Mouse (Mus musculus): ENCODE measurements around the gene Sp1.

DNA sequence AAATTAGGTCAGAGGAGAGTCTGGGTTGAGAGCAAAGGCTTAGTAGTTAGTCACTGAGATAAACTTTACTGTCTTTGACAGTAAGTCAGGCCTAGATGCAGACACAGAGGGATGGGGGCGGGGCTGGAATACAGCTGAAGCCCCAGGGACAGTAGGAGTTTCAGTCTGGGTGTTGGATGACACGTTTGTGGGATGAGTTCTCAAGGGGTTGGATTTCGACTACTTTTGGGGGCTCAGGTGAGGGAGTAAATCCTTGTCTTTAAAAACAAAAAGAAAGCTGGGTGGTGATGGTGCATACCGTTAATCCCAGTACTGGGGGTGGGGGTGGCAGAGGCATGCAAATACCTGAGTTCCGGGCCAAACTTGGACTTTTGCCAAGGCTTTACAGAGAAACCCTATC, 7.3 kb upstream of the Sp1 start:
- no peak for TF ChIP-seq CTCF (IDR thresholded peaks at IDR 0.05; ENCODE audit: low read depth)
- no peak for TF ChIP-seq EP300 (IDR thresholded peaks at IDR 0.05; ENCODE audit: low read depth)

Data from heart, postnatal 0 days (tissue).